Mouse (Mus musculus) hindbrain, embryonic 16.5 days (tissue): ENCODE data around the gene Arhgap15. TPM values are rescaled to one million over a fixed set of nuclear protein-coding genes. Genes with fewer than 3 reads are reported as not detected.

Experiments
- ATAC-seq: fragments of 200-750 bp; cut with Nextera tagmentation; 2 replicates; pipeline ENCODE4 v1.8.0; 2017; ENCODE audit warnings: moderate TSS enrichment, moderate library complexity
- H3K27ac ChIP-seq: fragments of 300-500 bp; sonication (generic); 2 replicates; pipeline ENCODE4 v1.5.1; 2014; ENCODE audit warnings: low read depth, mild to moderate bottlenecking, control low read depth, low read length, moderate library complexity
- H3K27me3 ChIP-seq: fragments of 300-500 bp; sonication (generic); replicated peaks from 2 replicates; pipeline ENCODE4 v1.6.1; 2014; ENCODE audit warnings: low read length; ENCODE audit not compliant: control insufficient read depth, insufficient read depth
- H3K36me3 ChIP-seq: fragments of 300-500 bp; sonication (generic); 2 replicates; pipeline ENCODE4 v1.6.1; 2014; ENCODE audit warnings: mild to moderate bottlenecking, low read length, moderate library complexity, mixed read lengths; ENCODE audit not compliant: control insufficient read depth, insufficient read depth
- H3K4me1 ChIP-seq: fragments of 300-500 bp; sonication (generic); 2 replicates; pipeline ENCODE4 v1.6.1; 2014; ENCODE audit warnings: low read depth, low read length; ENCODE audit not compliant: control insufficient read depth, insufficient read depth
- H3K4me2 ChIP-seq: fragments of 300-500 bp; sonication (generic); 2 replicates; pipeline ENCODE4 v1.6.1; 2014; ENCODE audit warnings: mild to moderate bottlenecking, low read length, control low read depth, moderate library complexity
- H3K4me3 ChIP-seq: fragments of 300-500 bp; sonication (generic); 2 replicates; pipeline ENCODE4 v1.5.1; 2014; ENCODE audit warnings: mild to moderate bottlenecking, low read length, control low read depth, moderate library complexity
- H3K9ac ChIP-seq: fragments of 300-500 bp; sonication (generic); 2 replicates; pipeline ENCODE4 v1.6.1; 2014; ENCODE audit warnings: low read depth, mild to moderate bottlenecking, control low read depth, low read length, moderate library complexity
- H3K9me3 ChIP-seq: fragments of 300-500 bp; sonication (generic); 2 replicates; pipeline ENCODE4 v1.6.1; 2014; ENCODE audit warnings: mild to moderate bottlenecking, low read length, moderate library complexity; ENCODE audit not compliant: control insufficient read depth
- WGBS: fragments of 180-500 bp; shearing (Covaris S2); extraction: QIAGEN DNeasy Blood & Tissue Kit; methylation state at CpG from one replicate; pipeline ENCODE4 v1.1.7; 2014; 5-methylcytosine and 5-hydroxymethylcytosine counted together
- polyA plus RNA-seq: library from polyadenylated mRNA; unstranded; fragments of >200 nt; fragmentation: Nextera tagmentation; extraction: Ambion mirVana; gene quantifications from 2 replicates; pipeline ENCODE4 v1.2.1, GENCODE M21; 2015

The Arhgap15 gene
- polyA plus RNA-seq, 1 experiment from 2014 or later, result 3.0 TPM

DNA sequence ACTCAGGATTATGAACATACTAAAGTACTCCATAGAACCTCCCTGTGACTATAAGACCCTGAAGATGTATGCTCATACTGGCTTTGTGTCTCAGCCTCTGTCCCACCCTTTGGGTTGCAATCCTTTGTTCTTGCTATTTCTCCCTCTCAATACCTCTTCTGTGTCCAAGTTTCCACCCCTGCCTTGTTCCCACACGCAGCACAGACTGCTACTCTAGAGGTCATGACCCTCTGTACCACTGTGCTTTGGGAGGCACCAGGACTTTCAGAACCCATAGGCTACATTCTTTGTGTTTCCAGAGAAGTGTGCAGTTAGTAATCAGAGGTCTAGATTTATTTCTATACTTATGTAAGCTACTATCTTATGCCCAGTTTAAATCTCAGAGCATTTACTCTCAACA is 648.6 kb downstream of the Arhgap15 start:
- ATAC-seq, result no peak
- no peaks in the 10 kb centered on the region for H3K27me3 ChIP-seq
- H3K27ac ChIP-seq, result no peak overlapping the region
- no peak overlapping the region for H3K4me2 ChIP-seq
- no peak overlapping the region for H3K4me3 ChIP-seq
- H3K4me1 ChIP-seq, result no peaks in the 10 kb centered on the region; the same call in 1 of the 2 replicates
- H3K9me3 ChIP-seq, result no peaks in the 10 kb centered on the region
- 3% methylated on average over 1 of the region's 1 CpGs for WGBS
- no peak overlapping the region for H3K9ac ChIP-seq
- H3K36me3 ChIP-seq, result no peaks in the 10 kb centered on the region

DNA sequence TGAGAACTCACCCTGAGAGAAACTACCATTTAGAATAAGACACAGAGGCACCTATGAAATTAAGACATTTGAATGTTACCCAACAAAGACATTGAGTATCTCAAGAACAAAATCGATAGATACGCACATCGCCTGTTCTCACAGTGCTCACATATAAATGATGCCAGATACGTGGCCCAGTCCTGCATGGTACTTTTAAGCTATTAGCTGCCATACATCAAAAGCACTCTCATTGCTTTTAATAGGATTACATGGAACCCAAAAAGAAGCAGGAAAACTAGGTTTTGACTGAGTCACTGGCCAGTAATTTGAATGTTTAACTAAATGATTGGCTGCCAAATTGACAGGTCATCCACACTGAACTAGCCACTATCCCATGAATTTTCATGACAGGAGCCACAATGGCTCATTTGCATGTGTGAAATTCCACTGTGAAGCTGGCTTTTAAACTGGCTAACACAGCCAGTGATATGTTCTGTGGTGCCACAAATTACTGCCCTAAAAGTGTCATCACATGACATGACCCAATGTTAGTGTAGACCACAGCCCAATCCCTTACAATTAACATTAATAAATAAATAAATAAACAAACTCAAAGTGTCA is 649.2 kb downstream of the Arhgap15 start:
- ATAC-seq, result 0 out of 2 replicates have a peak, but pooled peaks have one; percentile 2
- Histone ChIP-seq H3K9me3 (no peaks in the 10 kb centered on the region), H3K9ac (no peak overlapping the region), H3K4me3 (no peak overlapping the region), H3K4me2 (no peak overlapping the region), H3K27ac (no peak overlapping the region), H3K36me3 (no peaks in the 10 kb centered on the region), H3K4me1 (no peaks in the 10 kb centered on the region; the same call in 1 of the 2 replicates), H3K27me3 (no peaks in the 10 kb centered on the region)
- 56% methylated on average over 4 of the region's 4 CpGs for WGBS

DNA sequence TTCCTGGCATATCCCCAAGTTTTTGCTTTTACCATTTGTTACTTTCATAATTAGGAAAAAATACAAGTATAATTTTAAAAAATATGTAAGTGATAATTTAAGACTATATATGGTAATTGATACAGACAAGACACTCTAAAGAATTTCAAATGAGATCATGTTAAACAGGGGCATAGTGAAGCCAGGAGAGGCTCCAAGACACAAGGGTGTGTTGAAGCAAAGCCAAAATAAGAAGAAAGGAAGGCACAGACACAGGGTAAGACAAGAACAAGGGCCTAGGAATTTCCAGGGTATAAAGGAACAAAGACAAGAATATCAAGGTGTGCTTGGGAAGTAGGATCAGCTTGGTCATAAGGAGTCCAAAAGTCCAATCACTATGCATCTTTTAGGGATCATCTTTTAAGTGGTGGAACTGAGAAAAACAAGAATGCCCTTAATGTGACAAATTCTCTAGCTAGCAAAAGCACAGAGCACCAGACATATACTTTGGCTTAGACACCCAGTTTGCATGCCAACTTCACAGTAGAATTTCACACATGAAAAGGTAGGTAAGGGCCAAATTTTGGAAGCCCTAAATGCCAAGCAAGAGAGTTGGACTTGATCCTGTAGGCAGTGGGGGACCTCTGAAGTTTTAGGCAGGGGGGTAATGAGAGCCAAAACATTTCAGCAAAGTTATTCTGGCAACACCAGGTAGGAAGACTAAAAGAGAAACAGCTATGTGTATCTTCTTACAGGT is 650.7 kb downstream of the Arhgap15 start:
- Histone ChIP-seq H3K27me3 (no peaks in the 10 kb centered on the region), H3K4me1 (no peaks in the 10 kb centered on the region; the same call in 1 of the 2 replicates)

DNA sequence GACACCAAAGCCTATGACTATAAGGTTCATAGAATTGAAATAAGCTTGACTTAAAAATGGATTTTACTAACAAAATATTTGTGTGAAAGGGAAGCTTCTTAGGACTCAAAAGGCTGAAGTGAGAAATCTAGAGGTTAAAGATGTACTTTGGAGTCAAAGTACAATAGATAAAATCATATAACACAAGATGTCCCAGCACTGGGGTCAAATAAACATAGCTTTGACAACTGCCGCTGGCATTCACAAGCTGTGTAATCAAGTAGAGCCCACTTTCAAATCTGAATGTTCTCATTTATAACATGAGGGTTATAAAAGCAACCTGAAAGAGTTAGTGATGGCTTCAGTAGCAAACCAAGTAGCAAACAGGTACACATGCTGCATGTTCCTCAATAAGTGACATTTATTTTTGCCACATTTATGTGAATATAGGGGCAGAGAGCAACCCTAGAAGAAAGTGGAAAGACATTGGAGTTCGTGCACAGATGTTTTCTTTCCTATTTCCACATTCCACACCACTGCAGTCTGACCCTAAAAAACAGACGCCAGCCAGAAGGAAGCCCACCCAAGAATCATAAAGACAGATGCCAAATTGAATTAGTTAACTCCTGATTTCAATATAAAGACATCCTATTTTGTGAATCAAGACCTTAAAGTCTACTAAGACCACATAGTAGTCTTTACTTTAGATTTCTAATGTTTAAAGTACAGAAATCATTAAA is 653.2 kb downstream of the Arhgap15 start:
- no peaks in the 10 kb centered on the region for H3K4me1 ChIP-seq
- WGBS, result 70% methylated on average over 3 of the region's 3 CpGs
- no peak overlapping the region for H3K4me3 ChIP-seq
- H3K4me2 ChIP-seq, result no peak overlapping the region
- H3K27ac ChIP-seq, result no peak overlapping the region
- no peak overlapping the region for H3K9ac ChIP-seq
- H3K9me3 ChIP-seq, result peaks cover 4% of the 10 kb centered on the region; the same call in 1 of the 2 replicates
- no peaks in the 10 kb centered on the region for H3K27me3 ChIP-seq
- no peaks in the 10 kb centered on the region for H3K36me3 ChIP-seq
- no peak for ATAC-seq

More for the DNA sequence above, 650.7 kb downstream of the Arhgap15 start:
- Histone ChIP-seq H3K4me3 (no peak overlapping the region), H3K9me3 (no peaks in the 10 kb centered on the region), H3K27ac (no peak overlapping the region), H3K9ac (no peak overlapping the region), H3K36me3 (no peaks in the 10 kb centered on the region), H3K4me2 (no peak overlapping the region)
- 0 out of 2 replicates have a peak, but pooled peaks have one; percentile 24 for ATAC-seq

DNA sequence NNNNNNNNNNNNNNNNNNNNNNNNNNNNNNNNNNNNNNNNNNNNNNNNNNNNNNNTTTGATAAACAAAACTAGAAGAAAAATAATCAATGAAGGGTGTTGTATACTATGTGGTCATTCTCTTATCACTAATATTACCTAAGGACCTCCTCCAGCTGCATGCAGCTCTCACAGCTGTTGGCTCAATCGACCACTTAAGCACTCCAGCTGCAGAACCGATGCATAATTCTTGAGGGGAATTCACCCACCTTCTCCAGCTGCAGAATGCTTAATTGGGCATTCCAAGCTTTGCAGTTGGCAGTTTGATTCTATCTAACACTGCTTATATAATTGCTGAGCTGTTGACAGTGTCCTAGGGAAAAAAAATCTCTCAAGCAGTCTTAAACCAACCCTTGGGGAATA is 663.0 kb downstream of the Arhgap15 start:
- Histone ChIP-seq H3K9ac (no peak overlapping the region), H3K4me2 (no peak overlapping the region), H3K36me3 (no peaks in the 10 kb centered on the region), H3K4me3 (no peak overlapping the region), H3K27me3 (no peaks in the 10 kb centered on the region), H3K27ac (no peak overlapping the region), H3K9me3 (no peaks in the 10 kb centered on the region), H3K4me1 (no peaks in the 10 kb centered on the region)
- WGBS, result 81% methylated on average over 2 of the region's 2 CpGs
- no peak for ATAC-seq

DNA sequence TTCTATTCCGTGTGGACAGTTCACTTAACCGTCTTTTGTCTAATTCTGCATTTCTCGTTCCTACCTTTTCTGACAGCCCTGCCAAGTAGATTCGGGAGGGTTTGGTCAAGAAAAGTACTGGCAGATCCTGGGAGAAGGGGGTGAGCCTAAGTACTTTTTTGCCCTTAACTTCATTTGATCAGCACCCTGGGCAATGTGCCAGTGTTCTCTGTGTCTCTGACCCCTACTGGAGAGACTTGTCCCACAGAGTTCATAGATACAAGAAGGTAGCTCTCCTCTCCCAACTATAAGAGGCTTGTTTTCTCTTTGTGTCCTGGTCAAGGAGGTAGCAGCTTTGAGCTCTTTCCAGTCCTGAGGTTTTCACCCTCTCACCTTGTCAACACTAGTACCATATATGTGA is 667.7 kb downstream of the Arhgap15 start:
- H3K27ac ChIP-seq, result no peak overlapping the region
- no peaks in the 10 kb centered on the region for H3K27me3 ChIP-seq
- no peak overlapping the region for H3K4me2 ChIP-seq
- H3K36me3 ChIP-seq, result no peaks in the 10 kb centered on the region
- no peaks in the 10 kb centered on the region for H3K9me3 ChIP-seq
- H3K4me1 ChIP-seq, result no peaks in the 10 kb centered on the region
- WGBS, result 85% methylated on average over 4 of the region's 4 CpGs
- no peak overlapping the region for H3K9ac ChIP-seq
- no peak for ATAC-seq
- H3K4me3 ChIP-seq, result no peak overlapping the region

DNA sequence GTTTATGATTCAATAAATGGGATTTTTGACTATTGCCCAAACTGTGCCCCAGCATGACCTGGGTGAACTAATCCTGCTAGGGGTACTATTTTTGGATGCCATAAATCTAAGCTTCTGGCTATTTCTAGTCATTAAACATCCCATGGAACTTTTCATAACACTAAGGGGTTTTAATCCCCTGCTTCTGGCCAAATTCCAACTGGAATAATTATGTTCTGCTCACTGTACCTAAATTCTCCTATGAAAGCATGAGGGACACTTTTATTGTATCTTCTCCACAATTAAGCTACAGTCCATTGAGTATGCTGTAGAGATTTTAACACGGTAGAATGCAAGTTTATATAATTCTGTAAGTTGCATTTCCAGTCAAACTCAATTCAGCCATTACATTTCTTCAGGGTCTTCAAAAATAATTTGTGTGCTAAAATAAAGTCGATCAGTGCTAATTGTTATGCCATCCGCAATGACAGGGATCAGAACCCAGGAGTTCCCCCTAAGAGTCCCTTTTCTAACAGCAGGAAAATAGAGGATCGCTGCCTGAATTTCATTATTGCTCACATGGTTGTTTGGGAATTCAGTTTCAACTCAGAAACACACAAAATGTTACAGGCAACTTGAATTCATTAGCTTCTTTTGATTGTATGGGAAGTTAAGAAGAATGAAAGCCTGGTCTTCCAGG is 671.1 kb downstream of the Arhgap15 start:
- H3K4me3 ChIP-seq, result no peak overlapping the region
- H3K4me1 ChIP-seq, result no peaks in the 10 kb centered on the region
- H3K4me2 ChIP-seq, result no peak overlapping the region
- no peak for ATAC-seq
- no peaks in the 10 kb centered on the region for H3K27me3 ChIP-seq
- no peak overlapping the region for H3K27ac ChIP-seq
- no peak overlapping the region for H3K9ac ChIP-seq
- 69% methylated on average over 4 of the region's 4 CpGs for WGBS
- H3K9me3 ChIP-seq, result no peaks in the 10 kb centered on the region
- H3K36me3 ChIP-seq, result no peaks in the 10 kb centered on the region

DNA sequence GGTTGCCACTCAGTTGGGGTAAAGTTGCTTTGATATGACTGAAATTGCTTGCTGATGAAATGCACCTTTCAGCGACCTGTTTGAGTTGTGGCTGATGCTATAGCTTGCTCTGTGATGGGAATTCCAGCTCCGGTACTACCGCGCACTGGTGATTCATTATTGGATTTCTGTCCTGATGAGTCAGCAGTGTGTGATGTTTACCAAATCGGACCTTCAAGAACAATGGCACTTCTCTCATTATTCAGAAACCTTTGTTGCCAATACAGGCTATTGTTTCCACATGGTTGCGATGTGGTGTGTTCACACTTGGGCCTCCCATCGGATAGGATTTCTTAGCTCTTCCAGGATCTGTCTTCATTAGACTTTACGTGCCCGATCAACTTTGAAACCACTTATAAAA is 681.9 kb downstream of the Arhgap15 start:
- Histone ChIP-seq H3K9me3 (no peaks in the 10 kb centered on the region), H3K27me3 (no peaks in the 10 kb centered on the region), H3K4me3 (no peak overlapping the region), H3K9ac (no peak overlapping the region), H3K27ac (no peak overlapping the region), H3K4me2 (no peak overlapping the region), H3K4me1 (no peaks in the 10 kb centered on the region), H3K36me3 (no peaks in the 10 kb centered on the region)
- ATAC-seq, result no peak
- WGBS, result 65% methylated on average over 9 of the region's 9 CpGs

DNA sequence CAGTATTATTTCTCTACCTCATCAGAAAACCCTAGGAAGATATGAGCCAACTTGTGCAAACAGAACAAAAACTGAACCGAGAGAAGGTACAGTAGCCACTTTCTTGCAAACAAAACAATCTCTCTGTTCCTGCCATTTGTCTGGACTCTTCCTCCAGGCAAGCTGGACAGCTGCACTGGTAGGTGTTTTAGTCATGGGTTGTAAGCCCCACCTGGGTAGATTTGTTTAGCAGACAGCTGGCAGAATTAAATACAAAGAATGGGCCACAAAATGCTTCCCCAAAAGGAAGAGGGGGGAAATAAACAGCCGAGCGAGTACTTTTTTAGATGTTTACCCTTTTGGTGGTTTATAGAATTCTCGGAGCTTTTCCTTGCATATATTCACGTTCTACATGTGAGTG is 688.0 kb downstream of the Arhgap15 start:
- WGBS, result 83% methylated on average over 5 of the region's 5 CpGs
- no peak for ATAC-seq
- no peak overlapping the region for H3K4me2 ChIP-seq
- H3K27ac ChIP-seq, result no peak overlapping the region
- H3K27me3 ChIP-seq, result no peaks in the 10 kb centered on the region
- no peak overlapping the region for H3K9ac ChIP-seq
- H3K4me3 ChIP-seq, result no peak overlapping the region
- no peaks in the 10 kb centered on the region for H3K36me3 ChIP-seq
- no peaks in the 10 kb centered on the region for H3K4me1 ChIP-seq
- peaks cover 2% of the 10 kb centered on the region; the same call in 1 of the 2 replicates for H3K9me3 ChIP-seq
